Mouse (Mus musculus) left cerebral cortex, adult 8-10 months (tissue): ENCODE results near the gene Oser1. TPM values are rescaled to one million over a fixed set of nuclear protein-coding genes. Genes with fewer than 3 reads are reported as not detected.
"Not testable (repeated sequence)": the region's sequence is repeated elsewhere in the genome, so short reads cannot be mapped to it uniquely, and the experiment has no call there.

ENCODE experiments used
- DNase-seq, 2 experiments: peaks; one replicate each; pipeline ENCODE4 v3.0.0; 2022; ENCODE audit warnings: low spot score in 2 of 2
- total RNA-seq, 4 experiments: library from RNA; stranded (reverse); gene quantifications; 2 replicates each; pipeline ENCODE4 v1.2.4; 2022

Oser1 gene
- total RNA-seq, 4 experiments from 2014 or later, result 21.1 to 27.5 (median 27.1) TPM

- DNase-seq, result no peak
These were observed 19.5 kb upstream of the Oser1 start for GRCm38 (mm10) chr2:163444017-163444416.

DNA sequence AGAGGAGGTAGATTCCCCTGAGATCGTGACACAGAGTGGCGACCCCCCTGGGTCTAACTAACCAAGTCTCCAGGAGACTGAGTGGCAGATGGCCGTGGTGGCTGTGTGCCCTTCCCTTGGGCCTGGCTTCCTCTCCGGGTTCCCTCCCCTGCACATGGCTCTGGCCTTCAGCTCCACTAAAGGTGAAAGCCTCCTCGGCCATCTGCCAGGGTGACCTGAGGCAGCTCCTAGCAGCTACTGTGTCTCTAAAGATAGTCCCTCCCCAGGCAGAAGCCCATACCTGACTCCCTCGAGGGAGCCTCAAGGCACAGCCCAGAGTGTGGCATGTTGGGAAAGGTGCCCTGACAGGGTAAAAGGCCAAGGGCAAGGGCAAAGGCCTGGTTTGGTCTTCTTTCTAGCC, 19.0 kb upstream of the Oser1 start:
- no peak for DNase-seq

GRCm38 (mm10) chr2:163439488-163439887, 15.0 kb upstream of the Oser1 start:
- no peak for DNase-seq

- DNase-seq, result no peak
These were observed 14.3 kb upstream of the Oser1 start for GRCm38 (mm10) chr2:163438619-163439451.

DNA sequence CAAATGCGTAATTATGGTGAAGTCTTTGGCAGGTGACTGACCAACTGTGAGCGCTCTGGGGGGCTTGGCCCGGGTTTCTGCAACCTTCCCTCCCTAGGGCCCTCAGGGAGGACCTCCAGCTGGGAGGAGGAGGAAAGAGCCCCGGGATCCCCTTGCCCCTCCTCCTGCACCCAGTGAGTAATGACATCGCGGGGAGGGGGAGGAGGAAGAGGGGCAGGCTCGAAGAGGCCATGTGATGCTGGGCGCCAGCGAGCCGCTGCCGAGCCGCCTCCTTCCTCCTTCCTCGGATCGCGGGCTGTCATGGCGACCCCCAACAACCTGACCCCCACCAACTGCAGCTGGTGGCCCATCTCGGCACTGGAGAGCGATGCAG, 13.7 kb upstream of the Oser1 start, which contains the start of gene Gdap1l1:
Gene Gdap1l1, plus strand, starts transcription at position 231 of the 373 bp plus-strand sequence.
- peak; percentile 58 to 77 for DNase-seq

GRCm38 (mm10) chr2:163437800-163438199, 13.3 kb upstream of the Oser1 start:
- DNase-seq, result no peak

DNA sequence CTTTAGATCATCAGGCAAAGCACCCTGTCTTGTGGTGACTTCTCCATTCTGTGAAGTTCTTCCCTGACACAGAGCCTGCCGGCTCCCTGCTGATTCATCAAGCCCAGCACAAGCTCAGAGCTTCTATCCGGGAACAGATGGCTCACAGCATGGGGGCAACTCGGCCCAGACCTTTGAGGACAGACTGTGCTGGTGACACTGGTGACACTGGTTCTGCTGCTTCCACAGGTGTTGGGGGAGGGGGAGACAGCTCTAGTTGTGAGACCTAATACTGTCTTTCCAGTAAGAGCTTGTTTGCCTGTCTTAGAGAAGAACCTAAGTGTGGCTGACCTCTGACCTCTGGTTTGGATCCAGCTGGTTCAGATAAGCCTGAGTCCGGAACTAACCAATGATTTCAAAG, 9.5 kb upstream of the Oser1 start:
- DNase-seq, result no peak

- DNase-seq, result no peak
These were observed 6.8 kb upstream of the Oser1 start for GRCm38 (mm10) chr2:163431289-163431688.

- no peak for DNase-seq
These were observed 4.0 kb upstream of the Oser1 start for GRCm38 (mm10) chr2:163428346-163429011.

DNA sequence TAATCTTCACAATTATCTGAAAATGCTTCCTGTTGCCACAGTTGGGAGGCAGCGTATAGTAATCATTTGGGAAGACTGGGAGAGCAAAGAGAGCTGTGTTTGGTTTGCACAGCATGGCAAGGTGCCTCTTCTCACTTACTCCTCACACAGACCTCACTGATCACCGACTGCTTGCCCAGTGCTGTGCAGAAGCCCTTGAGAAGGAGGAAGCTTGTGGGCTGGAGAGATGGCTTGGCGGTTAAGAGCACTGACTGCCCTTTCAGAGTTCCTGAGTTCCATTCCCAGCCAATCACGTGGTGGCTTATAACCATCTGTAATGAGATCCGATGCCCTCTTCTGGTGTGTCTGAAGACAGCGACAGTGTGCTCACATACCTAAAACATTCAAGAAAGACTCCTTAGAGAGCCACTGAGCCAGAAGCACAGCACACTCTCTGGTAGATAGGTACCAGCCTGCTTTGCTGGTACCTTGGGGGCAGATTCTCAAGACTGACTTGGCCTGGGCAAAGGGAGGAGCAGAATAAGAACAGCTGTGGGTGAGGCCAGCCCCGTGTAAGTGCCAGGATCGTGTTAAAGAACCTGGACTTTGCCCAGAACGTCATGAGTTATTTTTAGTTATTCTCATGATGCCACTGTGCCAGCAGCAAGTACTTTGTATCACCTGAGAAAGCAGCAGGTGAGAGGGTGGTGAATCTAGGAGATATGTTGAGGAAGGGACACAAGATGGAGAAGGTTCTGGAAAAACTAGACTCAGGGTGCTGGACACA, 1.4 kb downstream of the Oser1 start:
- DNase-seq, result no peak

GRCm38 (mm10) chr2:163420366-163420886, 4.1 kb downstream of the Oser1 start:
- no peak for DNase-seq

GRCm38 (mm10) chr2:163419346-163420045, 5.0 kb downstream of the Oser1 start:
- peak; percentile 92 to 99 for DNase-seq

DNA sequence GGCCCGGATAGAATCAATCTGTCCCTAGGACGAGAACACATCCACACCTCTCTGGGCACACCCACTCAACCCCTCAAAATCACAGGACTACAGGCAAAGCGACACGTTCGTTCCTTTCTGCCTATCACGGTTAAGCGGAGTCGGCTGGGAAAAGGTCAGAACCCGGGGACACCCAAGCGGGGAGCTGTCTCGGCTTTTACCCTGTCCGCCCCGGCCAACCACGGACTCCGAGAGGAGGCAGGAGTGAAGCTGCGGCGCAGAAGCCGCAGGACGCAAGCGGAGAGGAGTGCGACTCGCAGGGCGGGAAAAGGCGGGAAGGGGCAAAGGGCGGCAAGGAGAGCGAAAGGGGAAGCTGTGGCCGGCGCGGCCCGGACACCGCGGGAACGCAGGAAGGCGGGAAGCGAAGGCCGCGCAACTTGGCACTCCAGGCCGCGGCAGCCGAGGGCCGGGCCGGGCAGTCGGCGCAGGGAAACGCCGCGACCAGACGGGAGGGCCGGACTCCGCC, 5.6 kb downstream of the Oser1 start:
- DNase-seq, result peak in 1 of 2 experiments; percentile 12

GRCm38 (mm10) chr2:163417830-163418229, 6.7 kb downstream of the Oser1 start:
- DNase-seq, result no peak

- DNase-seq, result no peak
These were observed 7.5 kb downstream of the Oser1 start for GRCm38 (mm10) chr2:163417026-163417425.

DNA sequence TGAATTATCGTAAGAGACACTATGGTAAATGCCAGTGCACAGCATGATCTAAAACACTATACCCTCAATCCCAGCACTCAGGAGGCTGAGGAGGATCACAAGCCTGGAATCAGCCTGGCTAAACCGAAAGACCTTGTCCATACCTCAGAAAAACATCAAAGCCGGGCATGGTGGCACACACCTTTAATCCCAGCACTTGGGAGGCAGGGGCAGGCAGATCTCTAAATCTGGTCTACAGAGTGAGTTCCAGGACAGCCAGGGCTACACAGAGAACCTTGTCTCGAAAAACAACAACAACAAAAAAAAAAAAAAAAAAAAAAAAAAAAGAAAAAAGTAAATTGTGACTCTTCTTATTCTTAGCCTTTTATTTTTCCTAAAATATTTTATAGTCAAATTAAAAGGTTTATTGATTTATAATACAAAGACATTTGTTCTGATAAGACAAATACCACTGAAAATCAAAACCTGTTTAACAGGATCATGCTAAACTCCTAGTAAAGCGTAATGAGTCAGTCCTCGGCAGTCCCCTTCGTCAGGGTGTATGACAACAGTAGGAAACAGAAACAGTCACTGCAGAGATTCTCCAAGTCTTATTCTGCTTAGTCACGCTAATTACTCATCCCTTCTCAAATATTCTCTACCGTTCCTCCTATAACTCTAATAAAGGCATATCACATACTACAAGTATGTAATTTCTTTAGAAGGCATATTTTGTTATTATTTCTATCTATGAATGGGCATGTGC, 11.5 kb downstream of the Oser1 start:
- no peak for DNase-seq

- DNase-seq, result no peak
These were observed 12.1 kb downstream of the Oser1 start for GRCm38 (mm10) chr2:163412419-163412818.

DNA sequence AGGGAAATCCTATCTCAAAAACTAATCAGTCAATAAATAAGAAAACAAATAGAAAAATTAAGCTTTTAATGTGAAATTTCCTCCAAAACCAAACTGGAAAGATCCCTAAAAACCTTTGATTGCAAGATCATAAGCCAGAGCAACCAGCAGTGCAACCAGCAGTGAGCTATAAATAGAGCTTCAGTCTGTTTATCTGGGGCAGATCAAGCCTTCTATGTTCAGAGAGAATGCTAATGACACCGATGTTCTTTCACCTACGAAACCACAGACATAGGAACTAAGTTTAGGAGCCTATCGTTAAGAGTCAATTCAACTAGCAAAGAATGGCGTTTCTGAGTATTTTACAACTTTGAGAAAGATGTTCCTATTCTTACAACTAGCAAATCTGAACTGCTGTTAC, 12.7 kb downstream of the Oser1 start:
- DNase-seq, result no peak

GRCm38 (mm10) chr2:163411344-163411743, 13.2 kb downstream of the Oser1 start:
- not testable (repeated sequence) for DNase-seq

DNA sequence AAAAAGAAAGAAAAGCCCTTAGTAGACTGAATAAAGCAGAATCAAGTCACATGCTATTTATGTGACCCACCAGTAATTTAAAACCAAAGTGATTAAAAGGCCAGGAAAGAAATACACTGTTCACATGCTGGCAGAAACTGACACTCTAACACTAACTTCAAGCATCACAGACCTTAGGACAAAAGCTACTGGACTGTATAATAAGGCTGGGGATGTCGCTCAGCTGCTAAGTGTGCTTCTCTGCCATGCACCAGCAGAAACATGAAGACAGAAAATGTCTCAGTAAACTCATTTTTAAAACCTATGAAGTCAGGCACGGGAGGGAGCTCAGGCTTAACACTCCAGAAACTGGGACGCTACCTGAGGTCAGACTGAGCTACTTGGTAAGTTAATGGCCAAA, 14.3 kb downstream of the Oser1 start:
- no peak for DNase-seq
